Mouse (Mus musculus) forebrain, embryonic 16.5 days (tissue): ENCODE results near the gene Qrich2. TPM values are rescaled to one million over a fixed set of nuclear protein-coding genes. Genes with fewer than 3 reads are reported as not detected.
"Not testable (repeated sequence)": the region's sequence is repeated elsewhere in the genome, so short reads cannot be mapped to it uniquely, and the experiment has no call there.

Experiments
- ATAC-seq: fragments of 200-750 bp; cut with Nextera tagmentation; 2 replicates; pipeline ENCODE4 v1.8.0; 2017; ENCODE audit warnings: mild to moderate bottlenecking, moderate library complexity
- H3K27ac ChIP-seq: fragments of 300-500 bp; sonication (generic); 2 replicates; pipeline ENCODE4 v1.5.1; 2014; ENCODE audit warnings: low read length, control low read depth
- H3K27me3 ChIP-seq: fragments of 300-500 bp; sonication (generic); replicated peaks from 2 replicates; pipeline ENCODE4 v1.6.1; 2014; ENCODE audit warnings: low read length; ENCODE audit not compliant: control insufficient read depth, insufficient read depth
- H3K36me3 ChIP-seq: fragments of 300-500 bp; sonication (generic); 2 replicates; pipeline ENCODE4 v1.6.1; 2014; ENCODE audit not compliant: control insufficient read depth, insufficient read depth
- H3K4me1 ChIP-seq: fragments of 300-500 bp; sonication (generic); replicated peaks from 2 replicates; pipeline ENCODE4 v1.6.1; 2014; ENCODE audit warnings: low read length; ENCODE audit not compliant: control insufficient read depth, insufficient read depth
- H3K4me2 ChIP-seq: fragments of 300-500 bp; sonication (generic); 2 replicates; pipeline ENCODE4 v1.6.1; 2014; ENCODE audit warnings: mild to moderate bottlenecking, low read length, control low read depth
- H3K4me3 ChIP-seq: fragments of 300-500 bp; sonication (generic); replicated peaks from 2 replicates; pipeline ENCODE4 v1.5.1; 2014; ENCODE audit warnings: mild to moderate bottlenecking, low read length, control low read depth
- H3K9ac ChIP-seq: fragments of 300-500 bp; sonication (generic); replicated peaks from 2 replicates; pipeline ENCODE4 v1.6.1; 2014; ENCODE audit warnings: low read depth, low read length, control low read depth
- H3K9me3 ChIP-seq: fragments of 300-500 bp; sonication (generic); 2 replicates; pipeline ENCODE4 v1.6.1; 2016; ENCODE audit warnings: low read length; ENCODE audit not compliant: control insufficient read depth
- WGBS: fragments of 180-500 bp; shearing (Covaris S2); extraction: QIAGEN DNeasy Blood & Tissue Kit; methylation state at CpG from one replicate; pipeline ENCODE4 v1.1.7; 2014; 5-methylcytosine and 5-hydroxymethylcytosine counted together
- polyA plus RNA-seq: library from polyadenylated mRNA; unstranded; fragments of >200 nt; fragmentation: Nextera tagmentation; extraction: Ambion mirVana; gene quantifications from 2 replicates; pipeline ENCODE4 v1.2.1, GENCODE M21; 2015

Qrich2 gene
- polyA plus RNA-seq, 1 experiment from 2014 or later: 0.09 TPM

GRCm38 (mm10) chr11:116478978-116479377 lies 12.9 kb upstream of the Qrich2 start:
- H3K4me1 ChIP-seq: 0 out of 2 replicates have a peak, but pooled peaks cover 2% of the 10 kb centered on the region
- no peak overlapping the region for H3K4me2 ChIP-seq
- H3K36me3 ChIP-seq: peaks cover 25% of the 10 kb centered on the region
- no peak for ATAC-seq
- H3K27me3 ChIP-seq: no peaks in the 10 kb centered on the region
- no peak overlapping the region for H3K9ac ChIP-seq
- no peak overlapping the region for H3K27ac ChIP-seq
- H3K4me3 ChIP-seq: no peak overlapping the region
- no peaks in the 10 kb centered on the region for H3K9me3 ChIP-seq
- 87% methylated on average over 7 of the region's 7 CpGs for WGBS

- H3K4me1 ChIP-seq: 0 out of 2 replicates have a peak, but pooled peaks cover 2% of the 10 kb centered on the region
- H3K4me2 ChIP-seq: no peak overlapping the region
- no peak overlapping the region for H3K9ac ChIP-seq
- no peak for ATAC-seq
- WGBS: 84% methylated on average over 15 of the region's 15 CpGs
- H3K4me3 ChIP-seq: no peak overlapping the region
- H3K36me3 ChIP-seq: peaks cover 24% of the 10 kb centered on the region
- no peaks in the 10 kb centered on the region for H3K9me3 ChIP-seq
- no peak overlapping the region for H3K27ac ChIP-seq
- no peaks in the 10 kb centered on the region for H3K27me3 ChIP-seq
Observed at GRCm38 (mm10) chr11:116477160-116477759, 11.2 kb upstream of the Qrich2 start.

GRCm38 (mm10) chr11:116476696-116477095 lies 10.7 kb upstream of the Qrich2 start:
- H3K4me3 ChIP-seq: no peak overlapping the region
- H3K4me1 ChIP-seq: 0 out of 2 replicates have a peak, but pooled peaks cover 2% of the 10 kb centered on the region
- no peaks in the 10 kb centered on the region for H3K9me3 ChIP-seq
- no peaks in the 10 kb centered on the region for H3K27me3 ChIP-seq
- ATAC-seq: no peak
- 83% methylated on average over 6 of the region's 6 CpGs for WGBS
- no peak overlapping the region for H3K9ac ChIP-seq
- H3K4me2 ChIP-seq: no peak overlapping the region
- H3K36me3 ChIP-seq: peaks cover 21% of the 10 kb centered on the region
- H3K27ac ChIP-seq: 0 out of 2 replicates have a peak overlapping the region, but pooled peaks have one; percentile 14

- Histone ChIP-seq H3K4me1 (0 out of 2 replicates have a peak, but pooled peaks cover 2% of the 10 kb centered on the region), H3K36me3 (peaks cover 20% of the 10 kb centered on the region), H3K27ac (peak overlapping the region; percentile 30), H3K4me2 (no peak overlapping the region), H3K9me3 (no peaks in the 10 kb centered on the region), H3K4me3 (no peak overlapping the region), H3K9ac (no peak overlapping the region), H3K27me3 (no peaks in the 10 kb centered on the region)
- ATAC-seq: peak; percentile 26; the same call in 1 of the 2 replicates
- WGBS: 74% methylated on average over 10 of the region's 10 CpGs
Observed at GRCm38 (mm10) chr11:116476041-116476440, 10.0 kb upstream of the Qrich2 start.

- Histone ChIP-seq H3K4me3 (no peak overlapping the region), H3K9ac (no peak overlapping the region), H3K9me3 (no peaks in the 10 kb centered on the region), H3K27ac (no peak overlapping the region), H3K4me1 (0 out of 2 replicates have a peak, but pooled peaks cover 2% of the 10 kb centered on the region), H3K4me2 (no peak overlapping the region), H3K36me3 (peaks cover 22% of the 10 kb centered on the region), H3K27me3 (no peaks in the 10 kb centered on the region)
- ATAC-seq: no peak
- WGBS: 88% methylated on average over 4 of the region's 4 CpGs
Observed at GRCm38 (mm10) chr11:116472275-116472674, 6.2 kb upstream of the Qrich2 start.

- 89% methylated on average over 4 of the region's 4 CpGs for WGBS
- H3K4me3 ChIP-seq: no peak overlapping the region
- H3K36me3 ChIP-seq: peaks cover 18% of the 10 kb centered on the region
Observed at GRCm38 (mm10) chr11:116470896-116471295, 4.9 kb upstream of the Qrich2 start.

GRCm38 (mm10) chr11:116470249-116470648 lies 4.2 kb upstream of the Qrich2 start:
- Histone ChIP-seq H3K27me3 (no peaks in the 10 kb centered on the region), H3K27ac (no peak overlapping the region), H3K4me2 (no peak overlapping the region), H3K36me3 (peaks cover 18% of the 10 kb centered on the region), H3K9me3 (no peaks in the 10 kb centered on the region), H3K4me3 (no peak overlapping the region), H3K4me1 (no peaks in the 10 kb centered on the region), H3K9ac (no peak overlapping the region)
- WGBS: 74% methylated on average over 3 of the region's 3 CpGs
- no peak for ATAC-seq

More at GRCm38 (mm10) chr11:116470896-116471295, 4.9 kb upstream of the Qrich2 start:
- Histone ChIP-seq H3K9me3 (no peaks in the 10 kb centered on the region), H3K27me3 (no peaks in the 10 kb centered on the region), H3K4me2 (no peak overlapping the region), H3K4me1 (0 out of 2 replicates have a peak, but pooled peaks cover 2% of the 10 kb centered on the region), H3K9ac (no peak overlapping the region), H3K27ac (no peak overlapping the region)
- ATAC-seq: no peak

- not testable (repeated sequence) for H3K9me3 ChIP-seq, H3K27ac ChIP-seq, H3K9ac ChIP-seq, ATAC-seq, H3K4me1 ChIP-seq, H3K4me3 ChIP-seq, H3K4me2 ChIP-seq, H3K27me3 ChIP-seq
- peaks cover 18% of the 10 kb centered on the region for H3K36me3 ChIP-seq
- 86% methylated on average over 3 of the region's 3 CpGs for WGBS
Observed at GRCm38 (mm10) chr11:116468338-116468737, 2.3 kb upstream of the Qrich2 start.

GRCm38 (mm10) chr11:116463833-116464232 lies 2.2 kb downstream of the Qrich2 start:
- 15% methylated on average over 2 of the region's 2 CpGs for WGBS

More at GRCm38 (mm10) chr11:116463833-116464232, 2.2 kb downstream of the Qrich2 start:
- Histone ChIP-seq H3K4me2 (no peak overlapping the region), H3K9me3 (no peaks in the 10 kb centered on the region), H3K27me3 (no peaks in the 10 kb centered on the region), H3K4me3 (no peak overlapping the region), H3K27ac (no peak overlapping the region), H3K9ac (no peak overlapping the region), H3K36me3 (no peaks in the 10 kb centered on the region), H3K4me1 (no peaks in the 10 kb centered on the region)
- peak; percentile 49; the same call in 1 of the 2 replicates for ATAC-seq
